Mouse (Mus musculus): Measurements from ENCODE around the gene Gm49354. TPM values are rescaled to one million over a fixed set of nuclear protein-coding genes. Genes with fewer than 3 reads are reported as not detected.
"Not testable (repeated sequence)": the region's sequence is repeated elsewhere in the genome, so short reads cannot be mapped to it uniquely, and the experiment has no call there.

Gm49354 gene
- polyA plus RNA-seq, 2 experiments, result 0.35 TPM; not detected in 1

DNA sequence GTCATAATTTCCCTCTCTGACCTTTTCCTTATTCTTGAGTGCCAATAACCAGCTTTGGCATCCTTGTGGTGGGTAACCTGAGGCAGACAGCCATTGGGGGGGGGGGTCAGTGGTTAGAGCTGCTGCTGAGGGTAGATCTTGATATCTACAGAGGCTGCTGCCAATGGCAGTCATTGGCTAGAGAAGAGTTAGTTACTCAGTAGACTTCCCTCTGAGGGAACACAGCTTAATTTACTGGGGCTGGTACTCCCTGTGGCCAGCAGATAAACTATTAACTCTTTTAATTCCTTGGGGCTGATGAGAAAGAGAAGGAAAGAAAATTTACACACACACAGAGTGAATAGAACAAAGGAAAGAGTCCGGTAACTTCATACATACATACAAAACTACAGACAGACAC, 62.6 kb downstream of the Gm49354 start:
- H3K36me3 ChIP-seq (replicated peaks; ENCODE audit: control insufficient read depth, insufficient read depth, low read depth), result no peaks in the 10 kb centered on the region
- peaks cover 9 to 31% of the 10 kb centered on the region in 2 experiments; a peak in 3 of 4 replicates for H3K4me1 ChIP-seq (replicated peaks; ENCODE audit: control insufficient read depth in 2 of 2, insufficient read depth in 2 of 2, low read length in 1 of 2)
- DNase-seq (ENCODE audit: low read depth in 3 of 3, low spot score in 3 of 3) (no peak), ATAC-seq (ENCODE audit: insufficient read depth) (peak; percentile 64; the same call in 1 of the 2 replicates)
- 64% methylated on average over 1 of the region's 1 CpGs for WGBS (ENCODE audit: insufficient replicate concordance)
- H3K4me3 ChIP-seq (ENCODE audit: insufficient read depth in 1 of 2, low read depth in 2 of 2, low read length in 2 of 2), result no peak overlapping the region
- H3K27ac ChIP-seq, result no peak overlapping the region
- H3K9me3 ChIP-seq (ENCODE audit: control insufficient read depth, low read length), result no peaks in the 10 kb centered on the region
- no peak overlapping the region for H3K9ac ChIP-seq (replicated peaks)
- H3K4me2 ChIP-seq (ENCODE audit: low read depth), result no peak overlapping the region; the same call in 1 of the 2 replicates
- no peak for TF ChIP-seq CTCF (IDR thresholded peaks at IDR 0.05; ENCODE audit: low read depth)
- TF ChIP-seq EP300 (IDR thresholded peaks at IDR 0.05; ENCODE audit: low read depth), result peak; percentile 13; the same call in 1 of the 2 replicates
- H3K27me3 ChIP-seq (ENCODE audit: control insufficient read depth, insufficient read depth, low read length), result no peaks in the 10 kb centered on the region

DNA sequence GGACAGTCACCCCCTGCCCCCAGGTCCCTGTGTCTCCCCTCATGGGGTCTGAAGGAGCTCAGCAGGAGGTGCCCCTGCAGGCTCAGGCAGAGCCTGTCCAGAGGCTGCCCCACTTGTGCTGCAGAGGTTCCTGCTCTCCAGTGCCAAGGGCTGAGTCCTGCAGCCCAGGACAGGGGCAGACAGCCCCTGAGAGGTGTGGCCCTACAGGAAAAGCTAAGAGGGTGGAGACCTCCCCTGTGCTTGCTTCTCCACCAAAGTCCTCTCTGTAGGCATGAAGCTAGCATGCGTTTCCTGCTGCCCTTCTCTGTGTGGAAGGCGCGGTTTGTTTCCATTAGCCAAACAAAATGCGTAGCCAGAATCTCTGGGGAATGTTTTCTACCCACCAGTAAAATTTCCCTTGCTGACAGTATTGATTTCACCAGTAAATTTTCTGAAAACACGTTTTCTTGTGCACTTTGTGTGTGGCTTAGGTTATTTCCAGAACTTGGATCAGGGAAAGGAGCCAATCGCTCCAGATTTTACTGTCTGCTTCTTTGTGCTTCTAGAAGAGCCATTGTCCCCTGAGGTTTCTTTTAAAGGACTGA, 63.1 kb downstream of the Gm49354 start:
- not testable (repeated sequence) for H3K36me3 ChIP-seq (replicated peaks; ENCODE audit: control insufficient read depth, insufficient read depth, low read depth); H3K9me3 ChIP-seq (ENCODE audit: control insufficient read depth, low read length); ATAC-seq (ENCODE audit: insufficient read depth); H3K27me3 ChIP-seq (ENCODE audit: control insufficient read depth, insufficient read depth, low read length); DNase-seq (ENCODE audit: low read depth in 3 of 3, low spot score in 3 of 3); H3K9ac ChIP-seq (replicated peaks); H3K4me2 ChIP-seq (ENCODE audit: low read depth); H3K27ac ChIP-seq; H3K4me3 ChIP-seq (ENCODE audit: insufficient read depth in 1 of 2, low read depth in 2 of 2, low read length in 2 of 2)
- peaks cover 9 to 31% of the 10 kb centered on the region in 2 experiments; a peak in 3 of 4 replicates for H3K4me1 ChIP-seq (replicated peaks; ENCODE audit: control insufficient read depth in 2 of 2, insufficient read depth in 2 of 2, low read length in 1 of 2)
- 19% methylated on average over 6 of the region's 6 CpGs for WGBS (ENCODE audit: insufficient replicate concordance)

DNA sequence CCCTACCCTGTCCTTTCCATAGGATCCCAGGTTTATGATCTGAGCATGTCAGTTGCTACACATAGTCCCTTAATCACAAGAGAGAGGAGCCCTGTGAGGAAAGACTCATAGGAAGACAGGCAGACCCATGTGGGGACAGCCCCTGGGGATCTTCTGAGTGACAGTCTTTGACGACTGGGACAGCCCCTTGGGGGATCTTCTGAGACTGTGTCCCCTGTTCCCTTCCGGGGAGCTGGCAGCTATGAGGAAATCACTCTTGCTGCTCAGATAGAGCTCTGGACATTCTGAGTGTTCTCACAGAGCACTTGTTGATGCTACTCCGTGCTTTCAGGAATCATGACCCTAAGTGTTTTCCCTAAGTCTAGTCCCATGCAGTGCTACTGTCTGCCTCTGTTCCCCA, 68.3 kb downstream of the Gm49354 start:
- Histone ChIP-seq H3K36me3 (replicated peaks; ENCODE audit: control insufficient read depth, insufficient read depth, low read depth) (no peaks in the 10 kb centered on the region), H3K27me3 (ENCODE audit: control insufficient read depth, insufficient read depth, low read length) (peaks cover 2% of the 10 kb centered on the region; the same call in 1 of the 2 replicates)
- WGBS (ENCODE audit: insufficient replicate concordance), result 30% methylated on average over 3 of the region's 3 CpGs

DNA sequence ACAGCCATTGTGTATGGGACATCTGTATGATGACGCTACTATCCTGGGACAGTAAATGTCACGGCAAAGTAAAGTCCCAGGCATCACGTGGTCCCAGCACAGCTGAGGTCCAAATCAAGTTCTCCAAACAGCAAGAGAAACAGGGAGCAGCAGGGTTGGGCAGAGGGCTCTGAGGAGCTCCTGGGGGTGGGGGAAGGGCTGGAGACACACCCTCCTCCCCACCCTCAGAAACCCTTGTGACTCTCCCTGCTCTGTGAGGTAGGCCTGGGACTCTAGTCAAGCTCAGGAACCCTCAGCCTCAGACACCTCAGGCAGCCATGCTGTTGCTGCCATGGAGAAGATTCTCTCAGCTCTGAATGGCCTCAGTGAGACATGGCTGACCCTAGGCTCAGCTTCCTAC, 70.1 kb downstream of the Gm49354 start, which contains the start of gene Spata31d1b:
Gene Spata31d1b (plus strand): TSS at position 301 of the 400 bp plus-strand sequence.
- H3K4me2 ChIP-seq (ENCODE audit: low read depth); H3K36me3 ChIP-seq (replicated peaks; ENCODE audit: control insufficient read depth, insufficient read depth, low read depth); H3K9ac ChIP-seq (replicated peaks); ATAC-seq (ENCODE audit: insufficient read depth); DNase-seq (ENCODE audit: low read depth in 3 of 3, low spot score in 3 of 3); H3K4me3 ChIP-seq (ENCODE audit: insufficient read depth in 1 of 2, low read depth in 2 of 2, low read length in 2 of 2); H3K27me3 ChIP-seq (ENCODE audit: control insufficient read depth, insufficient read depth, low read length); H3K27ac ChIP-seq; H3K9me3 ChIP-seq (ENCODE audit: control insufficient read depth, low read length): not testable (repeated sequence)
- WGBS (ENCODE audit: insufficient replicate concordance), result 70% methylated on average over 3 of the region's 3 CpGs
- H3K4me1 ChIP-seq (replicated peaks; ENCODE audit: control insufficient read depth in 2 of 2, insufficient read depth in 2 of 2, low read length in 1 of 2), result peaks cover 0 to 13% of the 10 kb centered on the region in 2 experiments; a peak in 1 of 4 replicates

More for the DNA sequence above, 68.3 kb downstream of the Gm49354 start:
- H3K4me2 ChIP-seq (ENCODE audit: low read depth), result no peak overlapping the region
- no peak overlapping the region for H3K27ac ChIP-seq
- H3K9ac ChIP-seq (replicated peaks), result no peak overlapping the region
- peaks cover 0 to 13% of the 10 kb centered on the region in 2 experiments; a peak in 1 of 4 replicates for H3K4me1 ChIP-seq (replicated peaks; ENCODE audit: control insufficient read depth in 2 of 2, insufficient read depth in 2 of 2, low read length in 1 of 2)
- H3K9me3 ChIP-seq (ENCODE audit: control insufficient read depth, low read length), result no peaks in the 10 kb centered on the region
- DNase-seq (ENCODE audit: low read depth in 3 of 3, low spot score in 3 of 3) (no peak), ATAC-seq (ENCODE audit: insufficient read depth) (no peak)
- no peak overlapping the region for H3K4me3 ChIP-seq (ENCODE audit: insufficient read depth in 1 of 2, low read depth in 2 of 2, low read length in 2 of 2)
- TF ChIP-seq EP300 (IDR thresholded peaks at IDR 0.05; ENCODE audit: low read depth) (no peak), CTCF (IDR thresholded peaks at IDR 0.05; ENCODE audit: low read depth) (no peak)

DNA sequence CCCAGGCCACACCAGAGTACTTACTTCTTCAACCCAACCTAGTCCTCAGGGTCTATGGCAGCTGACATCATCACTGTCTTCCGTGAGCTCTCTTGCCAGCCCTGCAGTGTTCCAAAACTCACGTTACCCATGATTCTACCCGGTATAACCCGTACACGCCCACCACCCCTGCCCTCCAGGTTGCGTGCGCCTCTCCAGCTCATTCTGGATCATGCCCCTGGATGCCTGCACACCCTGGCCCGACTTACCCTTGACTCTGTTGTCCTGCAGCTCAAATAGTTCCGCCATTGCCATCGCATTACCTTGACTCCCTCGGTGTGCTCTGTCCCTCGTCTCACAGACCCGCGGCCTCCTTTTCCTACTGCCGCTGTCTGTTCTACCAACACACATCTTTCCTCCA, 71.8 kb downstream of the Gm49354 start, which contains the start of gene Spata31d1a:
Gene Spata31d1a (minus strand): TSS at position 101 of the 400 bp plus-strand sequence.
- no peak for ATAC-seq (ENCODE audit: insufficient read depth)
- peaks cover 0 to 4% of the 10 kb centered on the region in 2 experiments; a peak in 1 of 4 replicates for H3K4me1 ChIP-seq (replicated peaks; ENCODE audit: control insufficient read depth in 2 of 2, insufficient read depth in 2 of 2, low read length in 1 of 2)
- 76% methylated on average over 15 of the region's 15 CpGs for WGBS (ENCODE audit: insufficient replicate concordance)
- H3K9me3 ChIP-seq (ENCODE audit: control insufficient read depth, low read length), result no peaks in the 10 kb centered on the region
- peaks cover 2% of the 10 kb centered on the region; the same call in 1 of the 2 replicates for H3K27me3 ChIP-seq (ENCODE audit: control insufficient read depth, insufficient read depth, low read length)
- TF ChIP-seq EP300 (IDR thresholded peaks at IDR 0.05; ENCODE audit: low read depth) (no peak), CTCF (IDR thresholded peaks at IDR 0.05; ENCODE audit: low read depth) (no peak)
- no peak within 1 kb of the TSS for H3K27ac ChIP-seq
- DNase-seq (ENCODE audit: low read depth in 3 of 3, low spot score in 3 of 3), result no peak
- H3K9ac ChIP-seq (replicated peaks), result no peak within 1 kb of the TSS
- no peaks in the 10 kb centered on the region for H3K36me3 ChIP-seq (replicated peaks; ENCODE audit: control insufficient read depth, insufficient read depth, low read depth)
- H3K4me3 ChIP-seq (ENCODE audit: insufficient read depth in 1 of 2, low read depth in 2 of 2, low read length in 2 of 2), result no peak within 1 kb of the TSS
- no peak within 1 kb of the TSS for H3K4me2 ChIP-seq (ENCODE audit: low read depth)

Other genes starting within 250 kb of the Gm49354 start
- gene Agtpbp1, start 197.0 kb downstream of the Gm49354 start, polyA plus RNA-seq (2012; rRNA removed), result 4.8 and 5.3 TPM in 2 replicates
- gene Agtpbp1, start 197.0 kb downstream of the Gm49354 start, polyA plus RNA-seq (2014; fragmentation: Nextera tagmentation; extraction: Ambion mirVana), result 9.6 and 10.3 TPM in 2 replicates
- gene Naa35, start 197.0 kb downstream of the Gm49354 start, polyA plus RNA-seq (2012; rRNA removed), result 12.0 and 12.6 TPM in 2 replicates
- gene Naa35, start 197.0 kb downstream of the Gm49354 start, polyA plus RNA-seq (2014; fragmentation: Nextera tagmentation; extraction: Ambion mirVana), result 23.2 and 27.1 TPM in 2 replicates
- 19.8 and 25.5 TPM in 2 replicates for gene Golm1, start 106.4 kb downstream of the Gm49354 start, polyA plus RNA-seq (2012; rRNA removed)
- 43.3 and 44.8 TPM in 2 replicates for gene Golm1, start 106.4 kb downstream of the Gm49354 start, polyA plus RNA-seq (2014; fragmentation: Nextera tagmentation; extraction: Ambion mirVana)
- gene 4921517D22Rik, start 88.1 kb downstream of the Gm49354 start, polyA plus RNA-seq (2012; rRNA removed), result not detected in 2 replicates
- gene 4921517D22Rik, start 88.1 kb downstream of the Gm49354 start, polyA plus RNA-seq (2014; fragmentation: Nextera tagmentation; extraction: Ambion mirVana), result not detected in 2 replicates
- gene Spata31d1a, start 71.9 kb downstream of the Gm49354 start, polyA plus RNA-seq (2012; rRNA removed), result 0.01 TPM in 1 of 2 replicates, not detected in the other
- not detected in 2 replicates for gene Spata31d1a, start 71.9 kb downstream of the Gm49354 start, polyA plus RNA-seq (2014; fragmentation: Nextera tagmentation; extraction: Ambion mirVana)
- gene Spata31d1b, start 70.0 kb downstream of the Gm49354 start, polyA plus RNA-seq (2012; rRNA removed), result not detected in 2 replicates
- gene Spata31d1b, start 70.0 kb downstream of the Gm49354 start, polyA plus RNA-seq (2014; fragmentation: Nextera tagmentation; extraction: Ambion mirVana), result not detected in 2 replicates
- gene Spata31d1d, start 50.5 kb downstream of the Gm49354 start, polyA plus RNA-seq (2012; rRNA removed), result 0.02 TPM in 1 of 2 replicates, not detected in the other
- 0.03 TPM in 1 of 2 replicates, not detected in the other for gene Spata31d1d, start 50.5 kb downstream of the Gm49354 start, polyA plus RNA-seq (2014; fragmentation: Nextera tagmentation; extraction: Ambion mirVana)
- 0.02 and 0.03 TPM in 2 replicates for gene 1700014D04Rik, start 35.5 kb downstream of the Gm49354 start, polyA plus RNA-seq (2012; rRNA removed)
- gene 1700014D04Rik, start 35.5 kb downstream of the Gm49354 start, polyA plus RNA-seq (2014; fragmentation: Nextera tagmentation; extraction: Ambion mirVana), result 0.03 and 0.33 TPM in 2 replicates
- gene Isca1, start 12.4 kb downstream of the Gm49354 start, polyA plus RNA-seq (2012; rRNA removed), result 120 and 138 TPM in 2 replicates
- gene Isca1, start 12.4 kb downstream of the Gm49354 start, polyA plus RNA-seq (2014; fragmentation: Nextera tagmentation; extraction: Ambion mirVana), result 252 and 281 TPM in 2 replicates
- 21.7 and 40.3 TPM in 2 replicates for gene Tut7, start 40.9 kb upstream of the Gm49354 start, polyA plus RNA-seq (2012; rRNA removed)
- 45.3 and 47.0 TPM in 2 replicates for gene Tut7, start 40.9 kb upstream of the Gm49354 start, polyA plus RNA-seq (2014; fragmentation: Nextera tagmentation; extraction: Ambion mirVana)